Mouse (Mus musculus) intestine, embryonic 14.5 days (tissue): ENCODE data around the gene Chpt1. TPM values are rescaled to one million over a fixed set of nuclear protein-coding genes. Genes with fewer than 3 reads are reported as not detected.

ENCODE experiments used
- ATAC-seq: fragments of 200-750 bp; cut with Nextera tagmentation; replicated peaks from 2 replicates; pipeline ENCODE4 v1.8.0; 2017; ENCODE audit warnings: low read depth, moderate number of reproducible peaks, moderate TSS enrichment, moderate library complexity; ENCODE audit not compliant: low FRiP score, low TSS enrichment
- DNase-seq: peaks from one replicate; pipeline ENCODE4 v3.0.0-alpha.2; 2018; ENCODE audit warnings: low spot score
- H3K27ac ChIP-seq: fragments of 300-500 bp; sonication (generic); 2 replicates; pipeline ENCODE4 v1.5.1; 2014; ENCODE audit warnings: low read depth, mild to moderate bottlenecking, control low read depth
- H3K27me3 ChIP-seq: fragments of 300-500 bp; sonication (generic); replicated peaks from 2 replicates; pipeline ENCODE4 v1.6.1; 2014; ENCODE audit warnings: low read length, control low read depth; ENCODE audit not compliant: control insufficient read depth, insufficient read depth
- H3K36me3 ChIP-seq: fragments of 300-500 bp; sonication (generic); 2 replicates; pipeline ENCODE4 v1.6.1; 2014; ENCODE audit warnings: low read length, control low read depth; ENCODE audit not compliant: control insufficient read depth, insufficient read depth
- H3K4me1 ChIP-seq: fragments of 300-500 bp; sonication (generic); replicated peaks from 2 replicates; pipeline ENCODE4 v1.6.1; 2014; ENCODE audit warnings: low read length, control low read depth, mixed read lengths; ENCODE audit not compliant: control insufficient read depth, insufficient read depth
- H3K4me2 ChIP-seq: fragments of 300-500 bp; sonication (generic); 2 replicates; pipeline ENCODE4 v1.6.1; 2014; ENCODE audit warnings: low read length
- H3K4me3 ChIP-seq: fragments of 300-500 bp; sonication (generic); 2 replicates; pipeline ENCODE4 v1.5.1; 2014; ENCODE audit warnings: low read depth, low read length, control low read depth, mixed read lengths
- H3K9ac ChIP-seq: fragments of 300-500 bp; sonication (generic); 2 replicates; pipeline ENCODE4 v1.6.1; 2014; ENCODE audit warnings: mild to moderate bottlenecking, low read length
- H3K9me3 ChIP-seq: fragments of 300-500 bp; sonication (generic); 2 replicates; pipeline ENCODE4 v1.6.1; 2016; ENCODE audit warnings: low read length, control low read depth; ENCODE audit not compliant: control insufficient read depth
- WGBS: fragments of 180-500 bp; shearing (Covaris S2); extraction: QIAGEN DNeasy Blood & Tissue Kit; methylation state at CpG from one replicate; pipeline ENCODE4 v1.1.7; 2014; 5-methylcytosine and 5-hydroxymethylcytosine counted together
- polyA plus RNA-seq: library from polyadenylated mRNA; unstranded; fragments of >200 nt; fragmentation: Nextera tagmentation; extraction: Ambion mirVana; gene quantifications from 2 replicates; pipeline ENCODE4 v1.2.1, GENCODE M21; 2014

The Chpt1 gene
- polyA plus RNA-seq, 1 experiment from 2014 or later, result 37.9 TPM

GRCm38 (mm10) chr10:88426158-88426816 lies 77.6 kb downstream of the Chpt1 start:
- Histone ChIP-seq H3K9ac (no peak overlapping the region), H3K36me3 (peaks cover 15% of the 10 kb centered on the region; the same call in 1 of the 2 replicates), H3K4me1 (no peaks in the 10 kb centered on the region), H3K9me3 (no peaks in the 10 kb centered on the region), H3K4me2 (no peak overlapping the region), H3K4me3 (no peak overlapping the region), H3K27ac (no peak overlapping the region), H3K27me3 (no peaks in the 10 kb centered on the region)
- DNase-seq, result no peak
- WGBS, result 90% methylated on average over 2 of the region's 2 CpGs
- ATAC-seq, result peak; percentile 83; the same call in 1 of the 2 replicates

GRCm38 (mm10) chr10:88420655-88421435 lies 83.0 kb downstream of the Chpt1 start:
- Histone ChIP-seq H3K36me3 (peaks cover 22% of the 10 kb centered on the region), H3K4me2 (no peak overlapping the region), H3K4me3 (no peak overlapping the region), H3K27ac (no peak overlapping the region), H3K9ac (no peak overlapping the region), H3K4me1 (no peaks in the 10 kb centered on the region), H3K9me3 (no peaks in the 10 kb centered on the region), H3K27me3 (no peaks in the 10 kb centered on the region)
- DNase-seq, result no peak
- ATAC-seq, result no peak
- 93% methylated on average over 19 of the region's 19 CpGs for WGBS

GRCm38 (mm10) chr10:88420141-88420541 lies 83.7 kb downstream of the Chpt1 start:
- ATAC-seq (no peak), DNase-seq (no peak)
- Histone ChIP-seq H3K4me3 (no peak overlapping the region), H3K36me3 (peaks cover 23% of the 10 kb centered on the region), H3K9me3 (no peaks in the 10 kb centered on the region), H3K4me1 (no peaks in the 10 kb centered on the region), H3K27me3 (no peaks in the 10 kb centered on the region), H3K9ac (no peak overlapping the region), H3K27ac (no peak overlapping the region), H3K4me2 (no peak overlapping the region)
- 81% methylated on average over 11 of the region's 11 CpGs for WGBS

- ATAC-seq (no peak), DNase-seq (no peak)
- H3K4me2 ChIP-seq, result no peak overlapping the region
- no peak overlapping the region for H3K9ac ChIP-seq
- no peaks in the 10 kb centered on the region for H3K9me3 ChIP-seq
- H3K27ac ChIP-seq, result no peak overlapping the region
- H3K4me3 ChIP-seq, result no peak overlapping the region
- 84% methylated on average over 5 of the region's 5 CpGs for WGBS
- no peaks in the 10 kb centered on the region for H3K4me1 ChIP-seq
- peaks cover 21% of the 10 kb centered on the region for H3K36me3 ChIP-seq
- no peaks in the 10 kb centered on the region for H3K27me3 ChIP-seq
Measured at GRCm38 (mm10) chr10:88417686-88418085, 86.2 kb downstream of the Chpt1 start.

- H3K27ac ChIP-seq, result no peak overlapping the region
- no peak overlapping the region for H3K4me2 ChIP-seq
- H3K27me3 ChIP-seq, result no peaks in the 10 kb centered on the region
- 0 out of 2 replicates have a peak, but pooled peaks cover 7% of the 10 kb centered on the region for H3K36me3 ChIP-seq
- no peak for DNase-seq
- H3K9ac ChIP-seq, result no peak overlapping the region
- no peak for ATAC-seq
- H3K9me3 ChIP-seq, result no peaks in the 10 kb centered on the region
- H3K4me3 ChIP-seq, result no peak overlapping the region
- H3K4me1 ChIP-seq, result no peaks in the 10 kb centered on the region
- 52% methylated on average over 17 of the region's 17 CpGs for whole genome bisulfite sequencing
Measured at GRCm38 (mm10) chr10:88412290-88412995, 91.4 kb downstream of the Chpt1 start.

GRCm38 (mm10) chr10:88409751-88410150 lies 94.1 kb downstream of the Chpt1 start:
- DNase-seq, result no peak
- no peak overlapping the region for H3K4me3 ChIP-seq
- no peaks in the 10 kb centered on the region for H3K9me3 ChIP-seq
- 67% methylated on average over 2 of the region's 2 CpGs for WGBS
- H3K4me1 ChIP-seq, result no peaks in the 10 kb centered on the region
- no peak overlapping the region for H3K4me2 ChIP-seq
- no peak for ATAC-seq
- no peaks in the 10 kb centered on the region for H3K27me3 ChIP-seq
- H3K27ac ChIP-seq, result no peak overlapping the region
- H3K9ac ChIP-seq, result no peak overlapping the region
- peaks cover under 1% of the 10 kb centered on the region; the same call in 1 of the 2 replicates for H3K36me3 ChIP-seq

- Histone ChIP-seq H3K9me3 (no peaks in the 10 kb centered on the region), H3K27me3 (no peaks in the 10 kb centered on the region), H3K4me3 (no peak overlapping the region), H3K4me2 (no peak overlapping the region), H3K4me1 (no peaks in the 10 kb centered on the region), H3K9ac (no peak overlapping the region), H3K27ac (no peak overlapping the region), H3K36me3 (no peaks in the 10 kb centered on the region; the same call in 1 of the 2 replicates)
- 88% methylated on average over 12 of the region's 12 CpGs for WGBS
- ATAC-seq (no peak), DNase-seq (no peak)
Measured at GRCm38 (mm10) chr10:88407875-88408631, 95.8 kb downstream of the Chpt1 start.

GRCm38 (mm10) chr10:88405812-88406211 lies 98.1 kb downstream of the Chpt1 start:
- no peak for DNase-seq

More at GRCm38 (mm10) chr10:88405812-88406211, 98.1 kb downstream of the Chpt1 start:
- 84% methylated on average over 7 of the region's 7 CpGs for WGBS
- H3K4me1 ChIP-seq, result no peaks in the 10 kb centered on the region
- no peak overlapping the region for H3K27ac ChIP-seq
- no peaks in the 10 kb centered on the region for H3K9me3 ChIP-seq
- ATAC-seq, result no peak
- H3K9ac ChIP-seq, result no peak overlapping the region
- H3K4me2 ChIP-seq, result no peak overlapping the region
- no peaks in the 10 kb centered on the region for H3K27me3 ChIP-seq
- H3K36me3 ChIP-seq, result no peaks in the 10 kb centered on the region; the same call in 1 of the 2 replicates
- no peak overlapping the region for H3K4me3 ChIP-seq
